Mouse (Mus musculus) liver, adult (tissue): ENCODE results near the gene Kcnh6.

Experiments
- GATA4 ChIP-seq: IDR thresholded peaks from 2 replicates; pipeline ENCODE4 v1.6.1; 2014; ENCODE audit warnings: mild to moderate bottlenecking, low read length; ENCODE audit not compliant: insufficient replicate concordance

The Kcnh6 gene

DNA sequence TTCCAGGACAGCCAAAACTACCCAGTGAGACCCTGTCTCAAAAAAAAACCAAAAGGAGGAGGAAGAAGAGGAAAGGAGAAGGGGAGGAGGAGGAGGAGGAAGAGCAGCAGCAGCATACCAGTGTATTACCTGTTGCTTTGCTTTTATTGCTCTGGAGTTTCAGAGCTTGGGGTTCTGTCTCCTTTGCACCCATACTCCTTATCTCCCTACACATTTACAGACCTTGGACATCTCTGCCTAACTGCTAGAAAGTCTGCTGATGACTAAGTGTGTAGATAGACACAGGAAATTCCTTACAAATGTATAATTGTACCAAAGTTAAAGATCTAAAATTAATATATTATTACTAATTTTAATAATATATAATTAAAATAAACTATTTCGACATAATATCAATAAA, 37.3 kb downstream of the Kcnh6 start:
- TF ChIP-seq GATA4, result no peak

DNA sequence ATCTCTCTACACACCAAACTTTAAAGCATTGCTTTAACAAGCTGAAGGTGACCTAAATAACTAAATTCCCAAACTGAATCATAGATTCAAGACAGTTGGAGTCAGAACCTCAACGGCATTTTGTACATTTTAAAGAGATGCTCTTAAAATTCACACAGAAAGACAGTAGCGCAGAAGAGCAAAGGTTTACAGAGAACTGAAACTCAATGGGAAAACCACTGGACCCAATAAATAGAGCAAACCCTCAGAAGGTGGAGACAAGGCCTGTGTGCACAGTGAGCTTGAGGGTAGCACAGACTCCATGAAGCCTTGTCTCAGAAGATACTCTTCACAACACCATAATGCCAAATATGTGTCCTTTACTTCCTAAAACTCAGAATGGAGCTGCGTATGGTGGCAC, 37.9 kb downstream of the Kcnh6 start:
- no peak for TF ChIP-seq GATA4

DNA sequence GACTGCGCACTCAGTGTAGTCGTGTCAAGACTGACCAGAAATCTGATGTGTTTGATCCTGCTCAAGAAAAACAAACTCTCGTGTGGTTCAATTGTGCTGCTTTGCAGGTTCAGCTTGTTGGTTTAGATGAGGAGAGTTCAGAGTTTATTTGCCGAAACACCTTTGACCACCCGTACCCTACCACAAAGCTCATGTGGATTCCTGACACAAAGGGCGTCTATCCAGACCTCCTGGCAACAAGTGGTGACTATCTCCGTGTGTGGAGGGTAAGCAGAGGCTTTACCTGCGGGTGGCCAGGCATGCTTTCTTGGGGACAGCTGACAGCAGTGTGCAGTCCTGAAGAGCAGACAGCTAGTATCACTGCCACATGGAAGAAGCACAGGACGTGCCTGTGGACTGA, 38.7 kb downstream of the Kcnh6 start:
- no peak for TF ChIP-seq GATA4

DNA sequence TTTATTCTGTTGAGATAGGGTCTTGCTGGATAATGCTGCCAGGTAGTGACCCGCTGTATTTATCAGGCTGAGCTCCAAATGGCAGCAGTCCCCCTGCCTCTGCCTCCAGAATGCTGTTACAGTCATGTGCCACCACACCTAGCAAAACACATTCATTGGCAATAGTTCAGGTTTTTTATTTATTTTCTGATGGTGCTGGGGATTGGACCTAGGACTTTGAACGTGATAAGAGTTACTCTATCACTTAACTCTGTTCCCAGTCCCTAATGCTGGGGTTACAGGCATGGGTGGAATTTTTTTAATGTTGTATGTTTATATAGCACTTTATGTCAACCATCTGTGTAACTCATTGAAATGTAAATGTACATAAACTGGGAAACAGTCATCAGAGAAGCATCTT, 46.0 kb downstream of the Kcnh6 start:
- no peak for TF ChIP-seq GATA4

DNA sequence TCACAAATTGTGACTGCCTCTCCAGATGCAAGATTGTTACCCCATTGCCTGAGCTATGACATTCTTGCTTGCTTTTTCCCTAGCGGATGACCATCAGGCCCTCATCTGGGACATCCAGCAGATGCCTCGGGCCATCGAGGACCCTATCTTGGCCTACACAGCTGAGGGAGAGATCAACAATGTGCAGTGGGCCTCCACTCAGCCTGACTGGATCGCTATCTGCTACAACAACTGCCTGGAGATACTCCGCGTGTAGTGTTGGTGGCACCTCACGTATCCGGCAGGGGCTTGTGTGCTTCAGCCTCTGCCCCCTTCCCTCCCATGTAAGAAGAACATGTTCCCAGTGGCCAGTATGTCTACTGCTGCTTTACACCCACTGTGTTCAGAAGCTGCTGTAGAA, 46.7 kb downstream of the Kcnh6 start:
- no peak for TF ChIP-seq GATA4

DNA sequence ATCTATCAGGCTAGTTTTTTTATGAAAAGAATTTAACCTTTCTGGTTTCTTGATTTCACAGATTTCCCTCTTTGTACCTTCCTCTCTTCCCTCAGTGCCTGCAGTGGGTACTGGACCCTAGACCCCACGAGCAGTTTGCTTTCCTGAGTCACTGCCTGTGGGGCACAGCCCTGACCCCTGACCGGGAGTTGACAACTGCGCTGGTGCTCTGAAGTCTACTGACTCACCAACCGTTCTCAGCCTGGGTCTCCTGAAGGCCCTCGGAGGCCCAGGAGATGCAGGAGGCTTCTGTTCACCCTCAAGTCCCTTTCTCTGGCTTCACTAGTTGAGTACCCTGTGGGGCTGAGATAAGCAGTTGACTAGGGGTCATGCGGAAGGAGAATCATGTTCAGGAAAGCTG, 47.4 kb downstream of the Kcnh6 start:
- no peak for TF ChIP-seq GATA4

DNA sequence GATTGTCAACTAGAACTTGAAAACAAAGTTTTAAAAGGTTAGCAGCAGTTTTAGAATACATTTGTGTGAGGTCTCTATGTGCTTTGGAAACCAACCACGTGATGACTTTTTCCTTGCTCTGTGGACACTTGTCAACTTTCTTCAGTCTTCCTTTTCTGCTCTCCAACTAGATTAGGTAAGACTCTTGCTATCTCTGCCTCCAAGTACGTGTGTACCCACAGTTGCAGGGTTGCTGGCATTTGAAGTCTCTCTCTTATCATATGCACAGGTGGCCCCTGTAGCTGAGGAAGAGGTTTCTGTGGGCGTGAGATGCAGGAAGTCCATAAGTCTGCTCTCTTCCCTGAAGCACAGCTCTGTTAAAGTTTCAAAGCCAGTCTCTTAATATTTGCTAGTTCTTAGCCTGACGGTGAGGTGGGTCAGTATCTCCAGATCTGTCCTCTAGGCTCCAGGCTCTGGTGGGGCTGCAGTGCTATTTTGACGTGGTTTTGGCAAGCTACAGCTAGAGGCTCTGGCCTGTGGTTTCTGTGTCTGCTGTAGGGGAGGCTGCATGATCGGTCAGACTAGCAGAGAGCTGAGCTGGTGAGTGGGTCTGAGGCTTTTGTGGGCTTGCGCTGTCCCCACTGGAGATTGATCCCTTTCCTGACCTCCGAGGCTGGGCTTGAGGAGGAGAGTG, 49.0 kb downstream of the Kcnh6 start:
- TF ChIP-seq GATA4, result no peak

DNA sequence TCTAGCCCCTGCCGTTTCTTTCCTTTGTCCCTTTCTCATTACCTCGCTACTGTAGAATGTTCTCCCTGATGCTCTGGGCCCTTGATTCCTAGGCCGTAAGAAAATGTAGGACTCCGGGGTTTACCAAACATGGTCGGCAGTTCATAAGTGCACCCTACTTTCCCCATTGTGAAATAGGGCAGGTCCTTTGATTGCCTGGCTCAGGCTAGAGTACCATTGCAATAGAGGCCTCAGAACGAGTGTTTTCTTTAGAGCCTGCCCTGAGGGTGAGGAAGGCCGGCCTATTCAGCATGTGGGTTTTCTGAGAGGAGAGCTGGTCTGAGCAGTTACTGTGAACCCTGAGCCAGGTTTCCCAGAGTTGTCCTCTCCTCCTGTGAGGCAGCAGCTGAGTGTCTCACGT, 50.1 kb downstream of the Kcnh6 start:
- TF ChIP-seq GATA4, result no peak

DNA sequence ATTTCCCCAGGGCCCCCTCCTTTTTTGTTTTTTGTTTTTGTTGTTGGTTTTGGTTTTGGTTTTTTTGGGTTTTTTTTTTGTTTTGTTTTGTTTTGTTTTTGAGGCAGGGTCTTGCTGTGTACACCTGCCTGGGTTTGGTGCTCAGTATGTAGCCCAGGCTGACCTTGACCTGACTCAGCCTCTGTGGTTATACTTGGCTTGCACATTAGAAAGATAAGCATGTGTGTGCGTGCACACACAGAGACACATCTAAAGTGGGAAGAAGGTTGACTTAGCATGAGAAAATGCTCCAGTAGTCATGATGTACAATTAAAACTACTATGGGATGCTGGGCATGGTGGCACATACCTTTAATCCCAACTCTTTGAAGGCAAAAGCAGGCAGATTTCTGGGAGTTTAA, 52.6 kb downstream of the Kcnh6 start:
- TF ChIP-seq GATA4, result no peak

DNA sequence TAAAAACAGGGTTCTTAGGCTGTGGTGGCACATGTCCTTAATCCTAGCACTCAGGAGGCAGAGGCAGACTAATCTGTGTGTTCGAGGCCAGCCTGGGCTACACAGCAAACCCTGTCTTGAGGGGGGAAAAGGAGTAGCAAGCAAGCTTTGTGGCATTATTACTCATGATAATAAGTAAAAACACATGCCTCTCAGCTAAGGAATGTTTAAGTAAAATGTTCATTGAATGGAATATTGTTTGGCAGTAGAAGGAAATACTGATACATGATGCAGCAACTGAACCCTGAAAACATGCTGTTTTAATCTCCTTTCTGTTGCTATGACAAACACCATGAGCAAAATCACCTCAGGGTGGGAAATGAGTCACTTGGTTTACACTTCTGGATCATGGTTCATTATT, 53.4 kb downstream of the Kcnh6 start:
- no peak for TF ChIP-seq GATA4

DNA sequence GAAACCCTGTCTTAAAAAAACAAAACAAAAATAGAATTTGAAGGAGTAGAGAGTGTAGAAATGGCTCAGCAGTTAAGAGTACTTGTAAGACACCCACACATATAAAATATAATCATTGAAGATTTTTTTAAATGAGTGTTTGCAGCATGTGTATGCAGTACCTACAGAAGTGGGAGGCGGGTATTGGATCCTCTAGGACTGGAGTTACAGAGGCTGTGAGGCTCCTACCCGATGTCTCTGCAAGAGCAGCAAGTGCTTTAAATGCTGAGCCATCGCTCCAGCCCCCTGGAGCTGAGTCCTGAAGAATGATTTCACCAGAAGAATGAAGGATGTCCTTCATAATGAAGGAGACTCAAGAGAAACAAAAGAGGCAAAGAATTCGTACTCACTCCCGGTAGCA, 55.8 kb downstream of the Kcnh6 start:
- no peak for TF ChIP-seq GATA4

DNA sequence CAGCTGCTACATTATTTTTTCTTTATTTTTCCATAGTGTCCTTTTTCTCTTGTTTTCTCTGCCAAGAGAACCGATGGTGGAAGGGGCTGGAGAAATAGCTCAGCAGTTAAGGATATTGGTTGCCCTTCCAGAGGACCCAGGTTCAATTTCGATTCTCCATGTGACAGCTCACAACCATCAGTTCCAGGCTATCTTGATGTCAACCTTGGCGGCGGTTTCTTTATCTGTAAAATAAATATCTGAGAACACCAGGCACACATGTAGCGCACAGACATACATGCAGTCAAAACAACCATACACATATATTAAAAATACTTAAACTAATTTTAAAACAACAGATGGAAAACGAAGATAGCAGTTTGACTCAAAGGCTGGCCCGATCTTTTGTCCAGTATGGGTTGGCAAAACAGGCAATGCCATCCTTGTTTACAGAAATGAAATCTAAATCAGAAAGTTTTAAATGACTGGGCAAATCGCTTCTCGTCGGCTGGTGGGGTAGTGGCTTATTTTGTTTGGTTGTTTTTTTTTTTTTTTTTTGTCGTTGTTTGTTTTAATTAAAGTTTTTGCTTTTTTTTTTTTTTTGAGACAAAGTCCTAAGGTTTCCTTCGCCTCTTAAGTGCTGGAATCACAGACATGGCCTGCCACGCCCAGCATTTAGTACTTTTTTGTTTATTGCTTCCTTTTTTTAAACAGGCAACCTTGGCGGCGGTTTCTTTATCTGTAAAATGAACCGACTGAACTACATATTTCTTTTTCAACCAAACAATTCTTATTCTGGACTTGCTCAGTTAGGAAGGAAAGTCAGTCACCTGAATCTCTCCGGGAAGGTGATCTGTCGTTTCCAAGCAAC, 57.4 kb downstream of the Kcnh6 start:
- TF ChIP-seq GATA4, result no peak

DNA sequence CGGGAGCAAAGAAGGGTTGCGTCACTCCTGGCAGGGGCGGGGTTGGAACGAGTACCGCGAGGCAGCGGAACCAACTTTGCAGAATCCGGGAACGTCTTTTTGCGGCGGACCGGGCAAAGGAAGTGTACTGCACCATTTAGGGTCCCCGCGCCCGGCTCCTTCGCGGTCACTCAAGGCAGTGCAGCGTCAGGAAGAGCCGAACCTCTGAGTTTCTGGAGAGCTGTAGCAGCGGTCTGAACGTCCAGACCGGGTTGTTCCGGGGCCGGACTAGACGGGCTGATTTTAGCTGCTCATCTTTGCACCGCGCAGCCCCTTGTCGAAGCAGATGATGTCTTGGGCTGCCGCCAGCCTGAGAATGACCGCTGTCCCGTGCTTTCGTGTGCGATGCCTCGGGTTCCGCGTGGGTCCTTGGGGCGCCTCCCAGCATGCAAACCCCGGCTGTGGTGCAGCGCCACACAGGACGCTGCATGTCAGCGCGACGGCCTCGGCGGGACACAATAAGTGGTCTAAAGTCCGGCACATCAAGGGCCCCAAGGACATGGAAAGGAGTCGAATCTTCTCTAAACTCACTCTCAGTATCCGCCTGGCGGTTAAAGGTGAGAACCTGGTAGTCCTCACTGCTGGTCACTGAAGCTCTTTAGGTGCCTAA, 58.1 kb downstream of the Kcnh6 start, which contains the start of gene Taco1:
Gene Taco1, plus strand, starts transcription at position 139 of the 649 bp plus-strand sequence.
- no peak for TF ChIP-seq GATA4

DNA sequence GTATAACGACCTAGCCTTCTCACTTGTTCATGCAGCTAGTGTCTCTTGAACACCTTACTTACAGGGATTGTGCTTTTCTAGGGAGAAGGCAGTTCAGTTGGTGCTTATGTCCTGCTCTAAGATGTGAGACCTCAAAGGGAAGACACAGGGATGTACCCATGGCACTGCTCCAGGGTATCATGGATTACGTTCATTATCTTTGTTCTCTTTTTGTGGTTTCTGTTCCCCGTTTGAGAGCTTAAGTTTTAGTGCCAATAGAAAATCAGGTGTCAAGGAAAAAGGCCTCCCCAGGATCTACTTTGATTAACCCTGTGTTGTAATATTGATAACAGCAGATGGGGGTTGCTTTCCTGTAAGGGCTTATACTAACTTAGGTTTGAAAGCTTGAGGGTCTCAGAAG, 65.8 kb downstream of the Kcnh6 start:
- no peak for TF ChIP-seq GATA4

DNA sequence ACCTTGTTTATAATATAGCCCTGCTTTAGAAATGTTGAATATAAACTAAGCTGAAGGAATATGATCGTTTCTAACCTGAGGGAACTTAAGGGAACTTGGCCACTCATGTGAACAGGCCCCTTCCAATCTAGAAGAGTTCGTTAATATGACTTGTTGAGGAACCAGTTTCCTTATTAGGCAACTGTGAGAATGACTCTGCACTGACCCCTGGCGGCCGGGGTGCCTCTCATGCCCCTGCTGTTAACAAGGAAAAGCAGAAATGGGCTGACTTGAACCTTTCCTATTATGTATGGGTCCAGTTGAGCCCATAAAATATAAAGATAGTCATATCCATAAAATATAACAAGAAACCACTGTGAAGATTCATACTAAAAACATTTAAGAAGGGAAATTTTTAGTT, 68.4 kb downstream of the Kcnh6 start:
- no peak for TF ChIP-seq GATA4
